Mouse (Mus musculus): ENCODE data around the gene Knop1.

GRCm38 (mm10) chr7:118865362-118865761 is 9.3 kb upstream of the Knop1 start:
- no peak for TF ChIP-seq CTCF (IDR thresholded peaks at IDR 0.05; ENCODE audit: control insufficient read depth, insufficient read depth, low read length)
- TF ChIP-seq POLR2A (IDR thresholded peaks at IDR 0.05; ENCODE audit: borderline replicate concordance, control insufficient read depth, low read depth, low read length) = no peak
